Mouse (Mus musculus): ENCODE measurements at regions not wholly inside any gene's neighbourhood (a gene's known extent, or its start where the extent isn't known, plus 50 kb on each side); places are given as distances from the start of the nearest gene placed in this dataset.
A peak's percentile ranks its signal among the peaks of the same experiment; 100 is the strongest.

- DNase-seq (ENCODE audit: low spot score): no peak
Observed at GRCm38 (mm10) chr1:168823184-168823583, 391.1 kb upstream of the Pbx1 start.

GRCm38 (mm10) chr1:168818381-168818780, 386.3 kb upstream of the Pbx1 start:
- no peak for DNase-seq (ENCODE audit: low spot score)

- no peak for DNase-seq (ENCODE audit: low spot score)
Observed at GRCm38 (mm10) chr1:168807084-168807483, 375.0 kb upstream of the Pbx1 start.

- DNase-seq (ENCODE audit: low spot score): no peak
Observed at GRCm38 (mm10) chr1:168805442-168805841, 373.4 kb upstream of the Pbx1 start.

GRCm38 (mm10) chr1:168801046-168801445, 369.0 kb upstream of the Pbx1 start:
- peak; percentile 42 for DNase-seq (ENCODE audit: low spot score)

GRCm38 (mm10) chr1:168786731-168787130, 354.7 kb upstream of the Pbx1 start:
- DNase-seq (ENCODE audit: low spot score): no peak

GRCm38 (mm10) chr1:168783851-168784250, 351.8 kb upstream of the Pbx1 start:
- DNase-seq (ENCODE audit: low spot score): no peak

GRCm38 (mm10) chr1:168764368-168764895, 332.4 kb upstream of the Pbx1 start:
- no peak for DNase-seq (ENCODE audit: low spot score)

GRCm38 (mm10) chr1:168761095-168761494, 329.0 kb upstream of the Pbx1 start:
- DNase-seq (ENCODE audit: low spot score): no peak

GRCm38 (mm10) chr1:168760239-168760638, 328.2 kb upstream of the Pbx1 start:
- no peak for DNase-seq (ENCODE audit: low spot score)

GRCm38 (mm10) chr1:168758835-168759234, 326.8 kb upstream of the Pbx1 start:
- no peak for DNase-seq (ENCODE audit: low spot score)

- no peak for DNase-seq (ENCODE audit: low spot score)
Observed at GRCm38 (mm10) chr1:168754196-168754595, 322.1 kb upstream of the Pbx1 start.

- no peak for DNase-seq (ENCODE audit: low spot score)
Observed at GRCm38 (mm10) chr1:168743435-168743834, 311.4 kb upstream of the Pbx1 start.

- DNase-seq (ENCODE audit: low spot score): no peak
Observed at GRCm38 (mm10) chr1:168738005-168738404, 305.9 kb upstream of the Pbx1 start.

GRCm38 (mm10) chr1:168737277-168737863, 305.3 kb upstream of the Pbx1 start:
- DNase-seq (ENCODE audit: low spot score): no peak

- no peak for DNase-seq (ENCODE audit: low spot score)
Observed at GRCm38 (mm10) chr1:168733066-168733465, 301.0 kb upstream of the Pbx1 start.

- DNase-seq (ENCODE audit: low spot score): no peak
Observed at GRCm38 (mm10) chr1:168709836-168710235, 277.8 kb upstream of the Pbx1 start.

- DNase-seq (ENCODE audit: low spot score): peak; percentile 3
Observed at GRCm38 (mm10) chr1:168709017-168709681, 277.1 kb upstream of the Pbx1 start.

- DNase-seq (ENCODE audit: low spot score): no peak
Observed at GRCm38 (mm10) chr1:168708161-168708865, 276.2 kb upstream of the Pbx1 start.

GRCm38 (mm10) chr1:168697386-168697785, 265.3 kb upstream of the Pbx1 start:
- DNase-seq (ENCODE audit: low spot score): no peak

- DNase-seq (ENCODE audit: low spot score): no peak
Observed at GRCm38 (mm10) chr1:168686821-168687220, 254.8 kb upstream of the Pbx1 start.

- DNase-seq (ENCODE audit: low spot score): no peak
Observed at GRCm38 (mm10) chr1:168685147-168685546, 253.1 kb upstream of the Pbx1 start.
